Mouse (Mus musculus) intestine, postnatal 0 days (tissue): ENCODE measurements around the gene Clec16a. TPM values are rescaled to one million over a fixed set of nuclear protein-coding genes. Genes with fewer than 3 reads are reported as not detected.
A peak's percentile ranks its signal among the peaks of the same experiment; 100 is the strongest.

Source experiments
- ATAC-seq: fragments of 200-750 bp; cut with Nextera tagmentation; 2 replicates; pipeline ENCODE4 v1.8.0; 2017; ENCODE audit warnings: mild to moderate bottlenecking, moderate TSS enrichment, moderate library complexity
- H3K27ac ChIP-seq: fragments of 300-500 bp; sonication (generic); 2 replicates; pipeline ENCODE4 v1.5.1; 2014; ENCODE audit warnings: mild to moderate bottlenecking, low read depth, low read length, moderate library complexity
- H3K27me3 ChIP-seq: fragments of 300-500 bp; sonication (generic); replicated peaks from 2 replicates; pipeline ENCODE4 v1.6.1; 2014; ENCODE audit warnings: low read length, mixed read lengths; ENCODE audit not compliant: control insufficient read depth, insufficient read depth
- H3K36me3 ChIP-seq: fragments of 300-500 bp; sonication (generic); 2 replicates; pipeline ENCODE4 v1.6.1; 2014; ENCODE audit warnings: mild to moderate bottlenecking, moderate library complexity; ENCODE audit not compliant: control insufficient read depth, insufficient read depth
- H3K4me1 ChIP-seq: fragments of 300-500 bp; sonication (generic); replicated peaks from 2 replicates; pipeline ENCODE4 v1.6.1; 2014; ENCODE audit warnings: antibody characterized with exemption, low read length, mixed read lengths; ENCODE audit not compliant: control insufficient read depth, insufficient read depth
- H3K4me2 ChIP-seq: fragments of 300-500 bp; sonication (generic); replicated peaks from 2 replicates; pipeline ENCODE4 v1.6.1; 2014; ENCODE audit warnings: low read depth, mild to moderate bottlenecking, moderate library complexity
- H3K4me3 ChIP-seq: fragments of 300-500 bp; sonication (generic); 2 replicates; pipeline ENCODE4 v1.5.1; 2014; ENCODE audit warnings: low read depth, low read length
- H3K9ac ChIP-seq: fragments of 300-500 bp; sonication (generic); 2 replicates; pipeline ENCODE4 v1.6.1; 2014; ENCODE audit warnings: mild to moderate bottlenecking, low read depth, low read length
- H3K9me3 ChIP-seq: fragments of 300-500 bp; sonication (generic); 2 replicates; pipeline ENCODE4 v1.6.1; 2016; ENCODE audit warnings: mixed run types; ENCODE audit not compliant: control insufficient read depth
- CTCF ChIP-seq: sonication (generic); IDR thresholded peaks from 2 replicates; pipeline ENCODE4 v1.5.1; 2016; ENCODE audit warnings: low read depth, mild to moderate bottlenecking, control low read depth, antibody characterized with exemption, moderate library complexity
- WGBS: fragments of 180-500 bp; shearing (Covaris S2); extraction: QIAGEN DNeasy Blood & Tissue Kit; methylation state at CpG from one replicate; pipeline ENCODE4 v1.1.7; 2014; 5-methylcytosine and 5-hydroxymethylcytosine counted together
- polyA plus RNA-seq: library from polyadenylated mRNA; unstranded; fragments of >200 nt; fragmentation: Nextera tagmentation; extraction: Ambion mirVana; gene quantifications from 2 replicates; pipeline ENCODE4 v1.2.1, GENCODE M21; 2015

Gene Clec16a
- polyA plus RNA-seq, 1 experiment from 2014 or later, result 30.4 TPM

- Histone ChIP-seq H3K27ac (no peak overlapping the region), H3K4me3 (no peak overlapping the region), H3K27me3 (no peaks in the 10 kb centered on the region), H3K36me3 (no peaks in the 10 kb centered on the region), H3K4me1 (peaks cover 9% of the 10 kb centered on the region; the same call in 1 of the 2 replicates), H3K4me2 (no peak overlapping the region), H3K9ac (no peak overlapping the region), H3K9me3 (no peaks in the 10 kb centered on the region)
- no peak for ATAC-seq
- 73% methylated on average over 2 of the region's 2 CpGs for WGBS
- no peak for TF ChIP-seq CTCF
Measured at GRCm38 (mm10) chr16:10549600-10549999, 4.5 kb downstream of the Clec16a start.

DNA sequence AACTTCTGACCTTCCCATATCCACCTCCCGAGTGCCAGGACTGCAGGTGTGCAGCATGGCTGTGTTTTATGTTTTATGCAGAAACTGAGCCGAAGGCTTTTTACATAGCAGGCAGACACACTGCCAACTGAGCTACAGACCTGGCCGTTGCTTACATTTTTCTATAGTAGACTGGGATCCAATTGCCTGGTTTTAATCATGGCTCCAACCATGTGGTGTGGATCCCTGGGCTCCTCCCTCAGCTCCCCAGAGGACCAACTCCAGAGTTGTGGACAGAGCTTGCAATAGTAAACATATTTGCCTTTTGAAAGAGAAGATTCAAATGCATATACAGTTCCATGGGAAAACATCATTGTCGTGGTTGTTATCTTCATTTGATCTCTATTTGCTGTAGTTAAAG, 6.5 kb downstream of the Clec16a start:
- Histone ChIP-seq H3K4me1 (peaks cover under 1% of the 10 kb centered on the region; the same call in 1 of the 2 replicates), H3K9ac (no peak overlapping the region), H3K36me3 (no peaks in the 10 kb centered on the region), H3K27me3 (no peaks in the 10 kb centered on the region), H3K27ac (no peak overlapping the region), H3K9me3 (no peaks in the 10 kb centered on the region), H3K4me2 (no peak overlapping the region), H3K4me3 (no peak overlapping the region)
- ATAC-seq, result no peak
- 68% methylated on average over 4 of the region's 4 CpGs for WGBS
- no peak for TF ChIP-seq CTCF

- Histone ChIP-seq H3K36me3 (no peaks in the 10 kb centered on the region), H3K4me3 (no peak overlapping the region), H3K4me2 (no peak overlapping the region), H3K27ac (no peak overlapping the region), H3K9ac (no peak overlapping the region), H3K27me3 (no peaks in the 10 kb centered on the region), H3K4me1 (no peaks in the 10 kb centered on the region), H3K9me3 (no peaks in the 10 kb centered on the region)
- TF ChIP-seq CTCF, result no peak
- no peak for ATAC-seq
- 72% methylated on average over 2 of the region's 2 CpGs for WGBS
Measured at GRCm38 (mm10) chr16:10553858-10554257, 8.7 kb downstream of the Clec16a start.

DNA sequence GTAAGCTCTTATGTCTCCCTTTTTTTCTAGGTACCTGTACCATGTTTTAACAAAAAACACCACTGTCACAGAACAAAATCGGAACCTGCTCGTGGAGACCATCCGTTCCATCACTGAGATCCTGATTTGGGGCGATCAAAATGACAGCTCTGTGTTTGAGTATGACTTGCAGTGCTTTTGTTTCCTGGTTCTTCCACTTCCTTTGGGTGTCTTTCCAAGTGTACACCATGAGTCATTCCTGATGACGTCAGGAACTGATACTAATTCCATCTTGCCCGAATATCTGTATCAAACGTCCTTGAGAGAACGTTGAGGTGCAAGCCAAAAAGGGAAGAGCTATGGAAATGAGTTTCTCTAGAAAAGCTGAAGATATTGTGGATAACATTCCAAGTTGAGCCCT, 14.9 kb downstream of the Clec16a start:
- no peak overlapping the region for H3K4me2 ChIP-seq
- H3K4me1 ChIP-seq, result no peaks in the 10 kb centered on the region
- peaks cover 9% of the 10 kb centered on the region; the same call in 1 of the 2 replicates for H3K36me3 ChIP-seq
- WGBS, result 70% methylated on average over 8 of the region's 8 CpGs
- ATAC-seq, result no peak
- no peaks in the 10 kb centered on the region for H3K9me3 ChIP-seq
- H3K27ac ChIP-seq, result no peak overlapping the region
- H3K4me3 ChIP-seq, result no peak overlapping the region
- TF ChIP-seq CTCF, result no peak
- no peaks in the 10 kb centered on the region for H3K27me3 ChIP-seq
- no peak overlapping the region for H3K9ac ChIP-seq

DNA sequence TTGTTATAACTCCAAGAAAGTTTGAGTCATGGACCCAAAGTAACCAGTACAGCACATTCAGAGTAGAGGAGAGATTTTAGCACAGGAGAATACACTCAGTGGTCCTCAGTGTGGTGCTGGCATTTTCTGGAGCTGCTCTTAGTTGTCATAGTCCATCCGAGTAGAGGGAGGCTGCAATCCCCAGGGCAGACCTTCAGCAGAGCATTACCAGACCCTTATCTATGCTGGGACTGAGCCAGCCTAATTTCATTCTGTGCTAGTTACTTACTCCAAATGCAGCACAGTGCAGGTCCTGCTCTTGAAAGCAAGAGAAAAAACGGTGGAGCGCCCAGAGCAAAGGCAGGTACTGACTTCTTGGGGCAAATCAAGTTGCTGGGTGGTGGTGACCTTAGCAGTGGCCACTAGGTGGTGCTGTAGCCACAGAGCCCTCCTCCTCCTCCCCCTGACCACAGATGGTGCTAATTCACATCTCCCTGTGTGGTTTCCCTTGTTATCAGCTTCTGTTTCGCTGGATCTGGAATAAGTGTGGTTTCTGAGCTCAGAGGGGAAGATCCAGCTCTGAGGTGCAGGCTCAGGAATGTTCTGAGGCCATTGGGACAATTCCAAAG, 20.2 kb downstream of the Clec16a start:
- H3K4me2 ChIP-seq, result no peak overlapping the region
- peaks cover 16% of the 10 kb centered on the region; the same call in 1 of the 2 replicates for H3K36me3 ChIP-seq
- no peaks in the 10 kb centered on the region for H3K9me3 ChIP-seq
- no peak overlapping the region for H3K4me3 ChIP-seq
- H3K9ac ChIP-seq, result no peak overlapping the region
- H3K27me3 ChIP-seq, result no peaks in the 10 kb centered on the region
- H3K27ac ChIP-seq, result no peak overlapping the region
- ATAC-seq, result peak; percentile 81
- no peaks in the 10 kb centered on the region for H3K4me1 ChIP-seq
- 33% methylated on average over 4 of the region's 4 CpGs for WGBS
- peak; percentile 97 for TF ChIP-seq CTCF

GRCm38 (mm10) chr16:10567153-10567552, 22.0 kb downstream of the Clec16a start:
- no peaks in the 10 kb centered on the region for H3K4me1 ChIP-seq
- peaks cover 15% of the 10 kb centered on the region; the same call in 1 of the 2 replicates for H3K36me3 ChIP-seq
- 87% methylated on average over 4 of the region's 4 CpGs for WGBS
- no peak overlapping the region for H3K4me3 ChIP-seq
- H3K9me3 ChIP-seq, result no peaks in the 10 kb centered on the region
- ATAC-seq, result no peak
- H3K27ac ChIP-seq, result no peak overlapping the region
- H3K9ac ChIP-seq, result no peak overlapping the region
- TF ChIP-seq CTCF, result no peak
- H3K27me3 ChIP-seq, result no peaks in the 10 kb centered on the region
- H3K4me2 ChIP-seq, result no peak overlapping the region
